Mouse (Mus musculus) B cell, adult 62 days (primary cell): ENCODE results near the gene Tuft1. TPM values are rescaled to one million over a fixed set of nuclear protein-coding genes. Genes with fewer than 3 reads are reported as not detected.

Experiments used
- total RNA-seq: library from RNA; stranded (reverse); gene quantifications from 4 replicates; pipeline ENCODE4 v1.2.4, GENCODE M21; 2023

Gene Tuft1
- 2.2 to 3.1 TPM (median 2.6 TPM) in 4 replicates for total RNA-seq

GRCm38 (mm10) chr3:94658740-94659095 lies at the start of gene Tuft1:
Tuft1 (minus strand) TSS chr3:94658872.

GRCm38 (mm10) chr3:94693329-94693825 lies 34.7 kb upstream of the Tuft1 start, which contains the start of gene Selenbp2:
Selenbp2 (plus strand) TSS chr3:94693556.

GRCm38 (mm10) chr3:94642495-94643162 lies 16.0 kb downstream of the Tuft1 start, which contains the start of gene Gm10972:
Gm10972 (plus strand) TSS chr3:94643112.

GRCm38 (mm10) chr3:94582456-94582891 lies 76.2 kb downstream of the Tuft1 start, which contains the start of gene Snx27:
Snx27 (minus strand) TSS chr3:94582716.

Other genes starting within 250 kb of the Tuft1 start
- 1.1 to 2.9 TPM (median 2.0 TPM) in 4 replicates for gene Tdrkh, start 245.6 kb downstream of the Tuft1 start, total RNA-seq
- gene Mrpl9, start 215.6 kb downstream of the Tuft1 start, total RNA-seq, result 27.7 to 37.1 TPM (median 31.7 TPM) in 4 replicates
- gene Oaz3, start 215.0 kb downstream of the Tuft1 start, total RNA-seq, result not detected in 4 replicates
- not detected in 4 replicates for gene Celf3, start 180.6 kb downstream of the Tuft1 start, total RNA-seq
- gene Riiad1, start 178.5 kb downstream of the Tuft1 start, total RNA-seq, result 1.4 to 1.7 TPM in 2 of 4 replicates, not detected in the others
- 27.4 to 35.4 TPM (median 31.1 TPM) in 4 replicates for gene Snx27, start 76.2 kb downstream of the Tuft1 start, total RNA-seq
- not detected in 4 replicates for gene Gm10972, start 15.8 kb downstream of the Tuft1 start, total RNA-seq
- not detected in 4 replicates for gene Selenbp2, start 34.7 kb upstream of the Tuft1 start, total RNA-seq
- gene Cgn, start 127.6 kb upstream of the Tuft1 start, total RNA-seq, result 6.6 to 7.5 TPM (median 6.7 TPM) in 4 replicates
- gene Pogz, start 178.7 kb upstream of the Tuft1 start, total RNA-seq, result 84.1 to 92.2 TPM (median 86.1 TPM) in 4 replicates
- 206 to 234 TPM (median 230 TPM) in 4 replicates for gene Psmb4, start 228.1 kb upstream of the Tuft1 start, total RNA-seq